Mouse (Mus musculus) heart, embryonic 14.5 days (tissue): ENCODE data around the gene Cep89. TPM values are rescaled to one million over a fixed set of nuclear protein-coding genes. Genes with fewer than 3 reads are reported as not detected.

Experiments used
- ATAC-seq: fragments of 200-750 bp; cut with Nextera tagmentation; 2 replicates; pipeline ENCODE4 v1.8.0; 2017; ENCODE audit warnings: low read depth, moderate TSS enrichment; ENCODE audit not compliant: insufficient number of reproducible peaks, insufficient read depth, low FRiP score
- H3K27ac ChIP-seq, 2 experiments: fragments of 200-500 bp in 1 of 2; fragments of 300-500 bp in 1 of 2; sonication (generic) in 1 of 2; replicated peaks in 1 of 2; 2 replicates each; pipeline ENCODE4 v1.5.1; 2012 to 2014; ENCODE audit warnings: low read depth in 2 of 2, low read length in 2 of 2, control low read depth in 1 of 2, mild to moderate bottlenecking in 1 of 2, mixed read lengths in 1 of 2; ENCODE audit not compliant: control insufficient read depth in 1 of 2, insufficient read depth in 1 of 2
- H3K27me3 ChIP-seq: fragments of 300-500 bp; sonication (generic); 2 replicates; pipeline ENCODE4 v1.6.1; 2014; ENCODE audit warnings: mild to moderate bottlenecking, low read length, control low read depth; ENCODE audit not compliant: control insufficient read depth, insufficient read depth
- H3K36me3 ChIP-seq: fragments of 300-500 bp; sonication (generic); 2 replicates; pipeline ENCODE4 v1.6.1; 2014; ENCODE audit warnings: mild to moderate bottlenecking, control low read depth, low read length, mixed read lengths; ENCODE audit not compliant: control insufficient read depth, insufficient read depth
- H3K4me1 ChIP-seq, 2 experiments: fragments of 200-500 bp in 1 of 2; fragments of 300-500 bp in 1 of 2; sonication (generic) in 1 of 2; 2 replicates each; pipeline ENCODE4 v1.6.1; 2012 to 2014; ENCODE audit warnings: low read length in 2 of 2, control low read depth in 1 of 2, mixed read lengths in 1 of 2; ENCODE audit not compliant: control insufficient read depth in 2 of 2, insufficient read depth in 2 of 2
- H3K4me2 ChIP-seq: fragments of 300-500 bp; sonication (generic); 2 replicates; pipeline ENCODE4 v1.6.1; 2014; ENCODE audit warnings: mild to moderate bottlenecking, low read length
- H3K4me3 ChIP-seq, 2 experiments: fragments of 200-500 bp in 1 of 2; fragments of 300-500 bp in 1 of 2; sonication (generic) in 1 of 2; 2 replicates each; pipeline ENCODE4 v1.5.1; 2012 to 2014; ENCODE audit warnings: low read length in 2 of 2, mild to moderate bottlenecking in 2 of 2, control low read depth in 1 of 2, low read depth in 1 of 2, moderate library complexity in 1 of 2; ENCODE audit not compliant: control insufficient read depth in 1 of 2, insufficient read depth in 1 of 2
- H3K9ac ChIP-seq: fragments of 300-500 bp; sonication (generic); 2 replicates; pipeline ENCODE4 v1.6.1; 2014; ENCODE audit warnings: mild to moderate bottlenecking, low read length
- H3K9me3 ChIP-seq: fragments of 300-500 bp; sonication (generic); 2 replicates; pipeline ENCODE4 v1.6.1; 2016; ENCODE audit warnings: low read length, control low read depth; ENCODE audit not compliant: control insufficient read depth
- WGBS: fragments of 180-500 bp; shearing (Covaris S2); extraction: QIAGEN DNeasy Blood & Tissue Kit; methylation state at CpG from one replicate; pipeline ENCODE4 v1.1.7; 2014; 5-methylcytosine and 5-hydroxymethylcytosine counted together
- polyA plus RNA-seq: library from polyadenylated mRNA; unstranded; fragments of >200 nt; fragmentation: Nextera tagmentation; extraction: Ambion mirVana; gene quantifications from 2 replicates; pipeline ENCODE4 v1.2.1, GENCODE M21; 2014

Gene Cep89
- polyA plus RNA-seq, 1 experiment from 2014 or later, result 34.0 TPM

DNA sequence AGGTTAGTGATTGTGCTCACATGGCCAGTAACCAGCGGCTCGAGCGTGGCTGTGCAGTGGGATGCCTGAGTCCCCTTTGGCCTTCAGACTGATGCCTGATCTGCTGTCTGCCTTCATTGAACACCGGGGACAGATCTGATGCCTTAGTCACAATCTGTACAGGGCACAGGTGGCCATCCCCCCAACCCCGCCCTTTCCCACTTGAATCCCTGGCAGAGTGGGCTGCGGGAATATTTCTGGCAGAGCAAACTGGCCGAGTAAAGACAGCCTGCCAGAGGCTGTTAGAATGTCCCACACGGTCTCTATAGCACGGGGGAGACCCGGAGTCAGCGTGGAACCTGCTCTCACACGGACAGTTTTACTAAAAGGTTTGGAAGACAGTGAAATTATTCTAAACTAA, 39.2 kb upstream of the Cep89 start:
- no peaks in the 10 kb centered on the region for H3K27me3 ChIP-seq
- no peaks in the 10 kb centered on the region for H3K36me3 ChIP-seq
- H3K9ac ChIP-seq, result no peak overlapping the region
- no peak overlapping the region for H3K4me2 ChIP-seq
- no peak for ATAC-seq
- no peaks in the 10 kb centered on the region for H3K9me3 ChIP-seq
- H3K27ac ChIP-seq, result no peak overlapping the region
- 75% methylated on average over 12 of the region's 12 CpGs for WGBS
- H3K4me1 ChIP-seq, result peaks cover 9 to 10% of the 10 kb centered on the region in 2 experiments
- no peak overlapping the region for H3K4me3 ChIP-seq

DNA sequence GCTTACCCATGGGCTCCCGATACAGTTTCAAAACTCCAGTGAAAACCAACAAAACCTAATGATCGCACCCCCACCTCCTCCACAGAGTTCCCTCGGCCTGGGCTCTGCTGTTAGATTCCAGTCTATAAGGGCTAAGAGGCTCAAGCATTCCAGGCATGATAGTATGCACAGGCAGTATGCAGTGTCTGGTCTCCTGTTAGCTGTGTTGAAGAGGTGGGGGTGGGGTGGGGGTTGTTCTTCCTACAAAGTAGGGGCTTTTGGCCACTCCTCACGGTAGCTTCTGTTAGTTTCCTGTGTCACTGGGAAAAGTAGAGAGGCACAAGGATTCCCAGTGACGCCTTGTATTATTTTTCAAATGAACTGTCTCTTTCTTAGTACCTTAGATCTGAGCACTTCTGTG, 34.6 kb upstream of the Cep89 start:
- Histone ChIP-seq H3K9ac (peak overlapping the region; percentile 18; the same call in 1 of the 2 replicates), H3K4me1 (peaks cover 12 to 18% of the 10 kb centered on the region in 2 experiments), H3K27ac (peak overlapping the region; percentile 12 to 17; a peak in 3 of 4 replicates), H3K36me3 (no peaks in the 10 kb centered on the region), H3K4me3 (no peak overlapping the region), H3K9me3 (no peaks in the 10 kb centered on the region), H3K27me3 (no peaks in the 10 kb centered on the region), H3K4me2 (no peak overlapping the region)
- 28% methylated on average over 5 of the region's 5 CpGs for WGBS
- ATAC-seq, result no peak

GRCm38 (mm10) chr7:35362868-35363267, 34.0 kb upstream of the Cep89 start:
- Histone ChIP-seq H3K4me2 (no peak overlapping the region), H3K27me3 (no peaks in the 10 kb centered on the region), H3K4me3 (no peak overlapping the region), H3K4me1 (peaks cover 12 to 18% of the 10 kb centered on the region in 2 experiments), H3K36me3 (no peaks in the 10 kb centered on the region), H3K9me3 (peaks cover 2% of the 10 kb centered on the region; the same call in 1 of the 2 replicates), H3K9ac (no peak overlapping the region), H3K27ac (no peak overlapping the region)
- 0 out of 2 replicates have a peak, but pooled peaks have one; percentile 23 for ATAC-seq
- 69% methylated on average over 5 of the region's 5 CpGs for WGBS

DNA sequence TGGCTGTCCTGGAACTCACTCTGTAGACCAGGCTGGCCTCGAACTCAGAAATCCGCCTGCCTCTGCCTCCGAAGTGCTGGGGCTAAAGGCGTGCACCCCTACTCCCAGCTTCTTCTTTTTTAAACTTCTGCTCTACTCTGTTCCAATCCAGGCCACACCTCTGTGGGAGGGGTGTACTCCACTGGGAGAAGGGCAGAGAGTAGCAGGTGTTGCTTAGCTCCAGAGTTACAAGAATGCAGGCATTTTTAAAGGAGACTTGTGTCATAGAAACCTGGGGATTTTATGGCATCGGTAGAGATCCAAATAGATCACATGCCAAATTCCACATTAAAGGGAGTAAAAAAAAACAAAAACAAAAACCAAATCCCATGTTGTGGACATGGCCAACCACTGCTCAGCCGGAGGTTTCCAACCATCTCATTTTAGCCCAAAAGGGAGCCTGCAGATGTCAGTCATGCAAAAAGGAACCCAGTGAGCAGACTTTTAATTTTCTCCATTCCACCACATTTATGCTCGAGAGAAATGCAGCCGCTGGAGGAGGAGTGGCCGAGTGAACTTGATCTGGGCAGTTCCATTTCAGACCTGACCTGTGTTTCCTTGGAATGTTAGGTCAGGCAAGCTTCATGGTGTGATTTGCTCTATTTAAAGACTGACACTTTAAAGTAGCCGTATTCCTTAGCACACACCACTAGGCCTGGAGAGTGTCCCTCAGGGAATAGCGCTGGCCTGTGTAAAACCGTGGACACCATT, 31.5 kb upstream of the Cep89 start:
- ATAC-seq, result no peak
- Histone ChIP-seq H3K4me3 (no peak overlapping the region), H3K4me2 (no peak overlapping the region), H3K27me3 (no peaks in the 10 kb centered on the region), H3K9me3 (peaks cover 7% of the 10 kb centered on the region; the same call in 1 of the 2 replicates), H3K9ac (no peak overlapping the region), H3K4me1 (peaks cover 12 to 18% of the 10 kb centered on the region in 2 experiments), H3K27ac (0 out of 4 replicates have a peak overlapping the region, but pooled peaks of 1 of the 2 experiments have one; percentile 4), H3K36me3 (no peaks in the 10 kb centered on the region)
- whole genome bisulfite sequencing, result 65% methylated on average over 12 of the region's 12 CpGs

GRCm38 (mm10) chr7:35371096-35371495, 25.7 kb upstream of the Cep89 start:
- Histone ChIP-seq H3K27me3 (no peaks in the 10 kb centered on the region), H3K9me3 (peaks cover 7% of the 10 kb centered on the region; the same call in 1 of the 2 replicates), H3K4me3 (no peak overlapping the region), H3K36me3 (no peaks in the 10 kb centered on the region), H3K9ac (no peak overlapping the region), H3K4me2 (no peak overlapping the region), H3K4me1 (peaks cover 3% of the 10 kb centered on the region in 2 experiments; a peak in 2 of 4 replicates), H3K27ac (no peak overlapping the region)
- no peak for ATAC-seq
- WGBS, result 85% methylated on average over 14 of the region's 14 CpGs

DNA sequence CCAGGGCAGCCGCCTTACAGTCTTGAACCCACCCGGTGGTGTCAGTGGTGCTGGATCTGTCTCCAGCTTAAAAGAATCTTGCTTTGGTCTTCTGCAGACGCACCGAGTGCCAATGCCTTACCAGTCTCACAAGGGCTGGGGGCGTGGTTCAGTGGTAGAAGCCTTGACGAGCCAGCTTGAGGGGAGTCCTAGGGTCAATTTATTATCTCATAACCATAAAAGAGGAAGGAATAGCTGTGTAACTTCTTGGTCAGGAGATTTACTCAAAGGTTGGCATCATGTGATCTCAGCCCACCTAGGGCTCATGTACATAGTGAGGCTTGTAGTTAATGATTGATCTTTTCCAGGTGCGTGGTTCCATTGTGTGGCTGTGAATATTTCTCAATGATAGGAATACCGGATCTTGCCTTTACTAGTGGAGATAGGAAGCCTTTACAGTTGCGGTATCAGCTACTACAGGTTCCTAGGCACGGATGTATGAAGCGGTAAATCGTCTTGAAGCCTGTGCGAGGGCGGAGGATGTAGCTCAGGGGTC, 24.3 kb upstream of the Cep89 start:
- 80% methylated on average over 14 of the region's 14 CpGs for WGBS
- ATAC-seq, result no peak

DNA sequence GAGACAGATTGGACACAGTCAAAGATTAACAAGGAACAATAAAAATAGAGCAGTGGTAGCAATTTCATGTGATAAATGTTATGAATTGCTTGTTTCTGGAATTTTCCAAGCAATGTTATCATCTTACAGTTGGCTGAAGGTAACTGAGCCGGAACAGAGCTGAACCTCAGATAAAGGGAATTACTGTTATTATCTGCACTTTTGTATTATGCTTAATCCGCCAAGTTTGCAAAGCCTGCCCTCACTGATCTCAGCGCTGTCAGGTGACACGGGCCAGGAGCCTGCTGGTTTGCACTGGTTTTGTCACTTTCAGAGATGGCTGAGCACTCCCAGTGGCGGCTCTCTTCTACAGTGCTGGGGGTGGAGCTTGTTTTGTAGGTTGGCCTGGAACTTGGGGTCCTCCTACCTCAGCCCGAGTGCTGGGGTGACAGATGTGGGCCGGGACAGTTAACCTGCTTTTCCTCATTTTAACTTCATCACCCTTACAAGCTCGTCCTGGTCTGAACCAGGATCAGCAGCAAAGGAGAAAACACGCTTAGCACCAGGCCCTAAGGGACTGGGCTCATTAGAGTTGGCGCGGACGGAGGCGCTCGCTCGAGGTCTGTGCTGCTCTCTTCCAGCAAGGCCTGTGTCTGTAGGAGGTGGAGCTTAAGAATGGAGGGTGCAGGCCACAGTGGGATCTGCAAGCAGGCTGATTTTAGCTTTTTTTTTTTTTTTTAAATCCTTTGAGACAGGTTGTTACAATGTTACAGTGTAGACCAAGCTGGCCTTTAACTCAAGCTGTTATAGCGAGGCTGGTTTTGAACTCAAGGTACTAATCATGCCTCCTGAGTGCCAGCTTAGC, 23.5 kb upstream of the Cep89 start:
- peaks cover 3% of the 10 kb centered on the region in 2 experiments; a peak in 2 of 4 replicates for H3K4me1 ChIP-seq
- ATAC-seq, result peak; percentile 72
- no peaks in the 10 kb centered on the region for H3K36me3 ChIP-seq
- no peaks in the 10 kb centered on the region for H3K27me3 ChIP-seq
- peak overlapping the region; percentile 11; the same call in 1 of the 2 replicates for H3K4me2 ChIP-seq
- peak overlapping the region in 1 of 2 experiments; percentile 28; a peak in 1 of 4 replicates for H3K27ac ChIP-seq
- H3K9ac ChIP-seq, result no peak overlapping the region; the same call in 1 of the 2 replicates
- no peak overlapping the region for H3K4me3 ChIP-seq
- H3K9me3 ChIP-seq, result 0 out of 2 replicates have a peak, but pooled peaks cover 5% of the 10 kb centered on the region
- WGBS, result 54% methylated on average over 16 of the region's 16 CpGs

More for the DNA sequence above, 24.3 kb upstream of the Cep89 start:
- no peaks in the 10 kb centered on the region for H3K36me3 ChIP-seq
- H3K27me3 ChIP-seq, result no peaks in the 10 kb centered on the region
- peaks cover 3% of the 10 kb centered on the region in 2 experiments; a peak in 2 of 4 replicates for H3K4me1 ChIP-seq
- H3K27ac ChIP-seq, result no peak overlapping the region
- no peak overlapping the region; the same call in 1 of the 2 replicates for H3K9ac ChIP-seq
- H3K4me2 ChIP-seq, result no peak overlapping the region
- no peak overlapping the region for H3K4me3 ChIP-seq
- H3K9me3 ChIP-seq, result peaks cover 7% of the 10 kb centered on the region; the same call in 1 of the 2 replicates
